Mouse (Mus musculus) testis, postnatal 14 days (tissue): ENCODE results near the gene Rasip1.
"Not testable (repeated sequence)": the region's sequence is repeated elsewhere in the genome, so short reads cannot be mapped to it uniquely, and the experiment has no call there.

Experiments used
- DNase-seq: peaks from one replicate; pipeline ENCODE4 v3.0.0; 2021; ENCODE audit warnings: low spot score

The Rasip1 gene

DNA sequence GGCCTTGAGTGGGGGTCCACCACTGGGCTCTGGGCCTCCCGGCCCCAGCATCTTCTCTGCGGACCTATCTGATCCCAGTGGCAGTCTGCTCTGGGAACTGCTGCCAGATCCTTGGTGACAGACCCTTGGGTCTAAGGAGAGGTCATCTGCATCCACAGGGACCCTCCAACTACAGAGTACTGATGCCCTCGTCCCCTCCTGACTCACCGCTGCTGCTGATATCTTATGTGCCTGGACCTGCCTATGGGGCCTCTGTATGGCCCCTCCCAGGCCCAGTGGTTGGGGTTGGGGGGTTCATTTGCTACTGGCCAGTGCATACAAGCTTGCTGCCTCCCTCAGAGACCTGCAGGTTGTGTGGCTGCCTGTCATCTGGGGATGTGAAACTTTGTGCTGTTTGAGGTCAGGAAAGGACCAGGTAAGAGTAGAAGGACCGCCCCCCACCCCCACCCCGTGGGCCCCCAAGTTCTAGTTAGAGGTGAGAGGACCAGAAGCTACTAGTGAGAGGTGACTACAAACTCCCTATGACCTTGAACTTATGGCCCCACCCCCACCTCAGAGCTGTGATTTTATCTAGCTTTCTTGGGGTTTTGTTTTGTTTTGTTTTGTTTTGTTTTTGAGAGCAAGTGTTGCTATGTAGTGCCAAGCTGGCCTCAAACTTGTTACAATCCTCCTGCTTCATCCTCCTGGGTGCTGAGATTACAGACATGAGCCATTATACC is 17.7 kb downstream of the Rasip1 start:
- DNase-seq: no peak

DNA sequence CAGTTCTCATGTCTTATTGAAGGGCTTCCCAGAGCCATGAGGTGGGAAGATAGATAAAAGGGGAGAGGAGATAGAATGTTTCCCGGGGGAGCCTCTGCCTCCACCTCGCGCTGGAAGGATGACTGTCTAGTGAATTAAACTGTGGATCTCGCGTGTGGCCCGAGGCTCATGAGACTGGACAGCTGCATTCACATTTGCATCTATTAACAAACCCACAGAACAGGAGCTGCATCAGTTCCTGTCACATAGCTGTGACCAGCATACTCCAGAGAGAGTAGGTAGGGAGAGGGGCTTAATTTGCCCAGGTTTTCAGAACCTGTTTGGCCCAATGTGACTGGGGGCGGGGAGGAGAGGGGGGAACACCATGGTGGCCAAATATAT is 18.3 kb downstream of the Rasip1 start:
- DNase-seq: no peak

DNA sequence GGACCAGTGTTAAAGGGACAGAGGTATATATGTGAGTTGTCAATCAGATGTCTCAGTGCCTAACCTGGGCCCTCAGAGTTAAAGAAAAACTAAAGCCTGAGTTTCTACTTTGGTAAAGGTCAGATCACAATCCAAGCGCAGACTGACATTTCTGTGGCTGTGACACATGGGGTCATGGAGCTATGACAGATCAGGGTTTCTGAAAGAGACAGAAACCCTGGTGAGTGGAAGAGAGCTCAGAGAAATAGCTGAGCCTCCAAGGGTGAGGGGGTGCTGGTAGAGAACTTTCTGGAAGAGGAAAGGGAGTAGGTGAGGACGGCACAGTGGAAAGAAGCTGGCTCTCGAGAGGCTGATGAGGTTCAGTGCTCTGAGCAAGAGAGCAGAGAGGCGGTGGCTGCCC is 19.4 kb downstream of the Rasip1 start:
- DNase-seq: no peak

DNA sequence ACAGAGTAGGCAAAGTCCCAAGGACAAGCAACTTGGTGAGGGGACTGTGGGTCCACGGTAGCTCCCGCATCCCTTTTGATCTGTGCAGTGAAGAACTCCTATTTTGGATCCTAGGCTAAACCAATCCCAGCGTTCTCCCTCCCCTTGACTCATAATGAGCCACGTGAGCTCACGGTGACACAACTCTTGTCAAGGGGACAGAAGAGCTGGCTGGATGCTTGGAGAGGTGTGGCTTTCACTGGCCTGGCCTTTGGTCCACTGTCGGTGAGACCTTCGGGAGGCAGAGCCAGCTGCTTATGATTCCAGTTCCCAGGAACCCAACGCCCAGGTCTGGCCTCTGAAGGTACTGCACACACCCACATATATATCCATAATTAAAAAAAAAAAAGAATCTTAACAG is 22.1 kb downstream of the Rasip1 start:
- DNase-seq: no peak

DNA sequence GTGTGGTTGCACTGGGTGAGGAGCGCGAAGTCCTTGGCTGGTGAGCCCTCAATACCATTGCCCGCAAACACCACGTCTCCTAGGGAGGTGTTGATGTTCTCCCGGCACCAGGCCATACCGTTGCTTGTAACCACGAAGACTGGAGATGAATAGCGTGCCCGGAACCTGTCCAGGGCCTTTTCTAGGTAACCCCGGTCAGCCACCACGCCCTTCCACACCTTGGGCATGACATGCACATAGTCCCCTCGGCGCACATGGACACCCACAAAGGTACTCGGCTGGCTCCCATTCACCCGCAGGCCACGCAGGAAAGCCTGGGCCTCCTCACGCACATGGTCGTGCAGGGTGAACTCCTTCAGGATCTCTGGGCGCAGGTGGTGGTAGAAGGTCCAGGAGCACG is 23.2 kb downstream of the Rasip1 start:
- DNase-seq: not testable (repeated sequence)

DNA sequence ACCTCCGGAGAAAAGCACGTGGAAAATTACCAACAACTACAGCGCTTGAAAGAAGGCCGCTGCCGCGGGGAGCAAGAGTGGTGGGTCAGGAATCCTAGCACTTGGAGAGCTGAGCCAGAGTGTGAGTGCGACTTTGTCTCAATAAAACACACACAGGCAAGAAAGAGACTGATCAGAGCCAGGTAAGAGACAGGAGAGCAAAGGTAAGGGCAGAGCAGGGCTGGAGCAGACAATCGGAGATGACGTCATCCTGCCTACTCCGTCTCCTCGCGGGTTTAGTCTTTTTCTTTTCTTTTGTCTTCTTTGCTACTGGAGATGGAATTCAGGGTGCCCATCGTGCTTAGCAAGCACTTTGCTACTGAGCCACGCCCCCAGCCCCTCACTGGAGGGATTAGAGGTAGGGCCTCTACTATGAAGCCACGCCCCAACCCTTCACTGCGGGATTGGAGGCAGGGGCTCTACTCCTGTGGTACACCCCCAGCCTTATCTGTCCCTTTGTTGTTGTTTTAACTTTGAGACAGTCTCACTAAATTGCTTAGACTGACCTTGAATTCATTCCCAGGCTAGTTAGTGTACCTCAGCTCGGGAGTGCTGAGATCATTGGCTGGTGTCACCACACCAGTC is 27.2 kb downstream of the Rasip1 start:
- DNase-seq: no peak

DNA sequence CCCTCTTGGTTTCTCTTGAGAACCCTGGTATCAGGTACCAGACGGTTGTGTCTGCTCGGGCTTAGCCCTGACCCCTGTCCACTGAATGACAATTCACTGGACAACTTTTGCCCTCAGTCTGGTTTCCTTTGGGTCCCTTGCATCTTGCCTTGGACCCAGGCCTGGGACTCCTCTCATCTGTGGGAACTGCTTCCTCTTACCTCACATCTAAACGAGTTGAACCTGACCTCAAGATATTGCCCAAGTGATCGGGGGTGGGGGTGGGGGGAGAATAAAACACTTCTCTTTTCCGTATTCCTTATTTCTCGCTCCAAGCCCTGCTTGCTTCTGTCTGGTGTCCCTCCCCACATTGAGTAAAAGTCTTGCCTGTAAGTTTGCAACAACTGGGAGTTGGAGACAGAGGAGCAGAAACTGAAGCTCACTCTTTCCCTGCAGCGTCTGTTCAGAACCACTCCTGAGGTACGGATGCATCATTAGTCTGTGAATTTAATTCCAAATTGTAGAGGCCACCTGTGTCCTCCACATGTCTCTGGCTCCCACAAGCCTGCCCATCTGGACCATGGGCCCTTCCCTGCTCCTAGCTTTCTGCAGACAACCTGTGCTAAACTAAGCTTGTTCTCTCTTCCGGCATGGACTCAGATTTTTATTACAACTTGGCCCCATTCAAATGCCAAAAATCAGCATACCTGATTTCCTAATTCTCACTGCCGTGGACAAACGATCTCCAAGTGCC is 33.6 kb downstream of the Rasip1 start:
- no peak for DNase-seq

DNA sequence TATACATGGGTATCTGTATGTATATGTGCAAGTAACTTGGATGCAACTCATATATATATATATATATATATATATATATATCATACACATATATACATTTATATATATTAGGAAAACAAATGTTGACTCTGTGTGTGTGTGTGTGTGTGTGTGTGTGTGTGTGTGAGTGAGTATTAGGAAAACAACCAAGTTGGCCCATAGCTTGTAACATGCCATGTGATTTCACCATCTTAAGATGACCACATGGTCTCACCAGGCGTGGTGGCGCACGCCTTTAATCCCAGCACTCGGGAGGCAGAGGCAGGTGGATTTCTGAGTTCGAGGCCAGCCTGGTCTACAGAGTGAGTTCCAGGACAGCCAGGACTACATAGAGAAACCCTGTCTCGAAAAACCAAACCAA is 34.4 kb downstream of the Rasip1 start:
- DNase-seq: not testable (repeated sequence)

DNA sequence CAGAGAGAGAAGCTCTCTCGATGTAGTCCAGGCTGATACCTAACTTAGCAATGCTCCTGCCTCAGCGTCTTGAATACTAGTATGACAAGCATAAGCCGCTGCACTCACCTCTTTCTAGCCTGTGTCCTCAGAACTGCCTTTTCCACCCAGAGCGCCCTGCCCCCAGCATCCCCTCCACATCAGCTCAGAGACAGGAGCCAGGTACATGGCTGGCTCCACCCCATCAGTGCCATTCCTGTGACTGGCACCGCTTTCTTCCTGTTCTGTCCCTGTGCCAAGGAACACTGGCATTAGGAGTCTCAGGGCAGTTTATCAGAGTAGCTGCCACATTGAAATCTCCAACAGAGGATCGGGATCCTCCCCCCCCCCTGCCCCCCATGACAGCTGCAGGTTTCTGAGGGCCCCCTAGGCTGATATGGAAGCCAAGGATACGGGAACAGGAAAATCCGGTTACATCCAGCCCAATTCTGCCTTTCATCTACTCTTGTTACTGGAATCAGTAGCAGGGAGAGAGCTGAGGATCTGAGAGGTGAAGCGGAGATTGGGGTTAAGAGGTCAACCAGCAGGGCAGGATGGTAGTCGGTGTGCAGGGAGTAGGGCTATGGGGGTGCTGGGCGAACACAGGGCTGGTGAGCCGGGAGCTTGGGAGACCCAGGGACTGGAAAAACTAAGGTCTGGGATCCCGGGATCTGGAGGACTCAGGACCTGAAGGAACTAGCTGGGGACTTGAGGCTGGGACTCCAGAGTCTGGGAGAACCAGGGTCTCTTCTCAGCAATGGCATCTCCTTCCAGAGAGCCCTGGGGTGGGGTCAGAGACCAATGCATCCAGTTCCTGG is 38.2 kb downstream of the Rasip1 start:
- no peak for DNase-seq

DNA sequence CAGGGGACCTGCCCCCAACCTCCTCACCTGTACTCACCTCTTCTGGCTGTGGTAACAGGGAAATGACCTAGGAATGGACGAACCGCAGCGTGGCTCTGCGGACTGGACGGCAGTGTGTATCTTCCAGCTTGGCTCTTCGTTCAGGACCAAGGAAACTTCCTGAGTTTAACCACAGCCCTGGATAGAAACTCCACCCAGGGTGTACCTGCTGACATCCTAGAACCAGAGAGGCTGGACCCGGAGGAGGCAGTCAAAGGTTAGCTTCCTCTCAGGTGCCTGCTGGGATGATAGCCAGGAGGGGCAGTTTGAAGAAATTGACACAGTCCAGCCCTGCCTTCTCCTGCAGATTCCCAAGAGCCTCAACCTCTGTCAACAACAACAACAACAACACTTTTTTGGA is 38.9 kb downstream of the Rasip1 start, which contains the start of gene Fut2:
TSS of gene Fut2 (minus strand) at position 234 of the 400 bp plus-strand sequence.
- no peak for DNase-seq

DNA sequence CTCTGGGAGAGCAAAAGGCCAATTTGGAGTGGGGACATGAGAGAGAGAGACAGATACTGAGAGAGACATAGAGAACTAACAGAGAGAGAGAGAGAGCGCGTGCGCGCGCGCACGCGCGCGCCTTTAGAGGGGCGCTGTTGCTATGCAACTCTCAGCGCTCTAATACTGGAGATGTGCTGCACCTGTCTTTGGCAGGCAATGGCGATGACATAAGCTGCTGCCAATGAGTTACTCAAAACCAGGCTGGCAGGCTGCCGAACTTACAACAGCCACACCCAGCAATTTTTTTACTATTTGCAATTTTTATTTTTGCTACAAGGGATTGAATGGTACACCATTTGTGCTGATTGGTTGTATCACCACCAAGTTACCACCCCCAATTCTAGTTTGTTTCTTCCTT is 40.5 kb downstream of the Rasip1 start:
- DNase-seq: no peak

DNA sequence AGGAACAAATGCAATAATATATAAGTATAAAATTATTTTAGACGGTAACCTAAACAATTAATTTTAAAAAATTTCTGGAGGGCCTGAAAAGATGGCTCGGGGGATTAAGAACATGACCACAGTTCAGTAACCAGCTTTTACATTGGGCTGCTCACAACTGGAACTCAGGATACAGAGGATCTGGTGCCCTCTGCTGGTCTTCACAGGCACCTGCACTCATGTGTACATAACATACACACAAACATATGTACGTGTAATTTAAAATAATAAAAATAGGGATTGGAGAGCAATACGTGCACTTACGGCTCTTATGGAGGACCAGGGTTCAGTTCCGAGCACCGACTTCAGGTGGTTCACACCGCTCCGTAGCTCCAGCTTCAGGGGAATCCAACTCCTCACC is 41.6 kb downstream of the Rasip1 start:
- no peak for DNase-seq

DNA sequence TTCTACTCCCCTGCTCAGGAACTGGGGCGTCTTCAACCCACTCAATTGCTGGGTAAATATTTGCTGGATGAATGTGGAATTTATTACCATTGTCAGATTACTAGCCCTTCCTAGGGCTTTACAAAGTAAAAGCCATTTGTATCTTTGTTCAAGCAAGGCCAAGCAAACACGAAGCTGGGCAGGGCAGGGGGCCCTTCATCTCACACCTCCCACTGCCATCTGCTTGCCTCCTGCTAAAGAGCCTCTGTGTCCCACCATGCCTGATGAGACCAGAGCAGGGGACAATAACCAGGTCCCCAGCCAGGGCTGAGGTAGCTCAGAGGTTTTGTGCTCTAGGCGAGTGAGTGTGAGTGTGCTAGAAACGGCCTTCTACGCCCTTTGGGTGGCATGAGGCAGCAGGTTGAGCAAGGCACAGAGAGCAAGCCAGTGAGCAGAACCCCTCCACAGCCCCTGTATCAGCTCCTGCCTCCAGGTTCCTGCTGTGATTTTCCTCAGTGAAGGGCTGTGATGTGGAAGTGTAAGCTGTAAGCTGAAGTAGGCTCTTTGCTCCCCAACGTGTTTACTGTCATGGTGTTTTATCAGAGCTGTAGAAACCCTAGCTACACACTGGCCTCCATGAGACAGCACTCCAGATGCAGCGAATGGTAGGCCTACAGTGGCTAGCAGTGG is 50.5 kb downstream of the Rasip1 start:
- no peak for DNase-seq

DNA sequence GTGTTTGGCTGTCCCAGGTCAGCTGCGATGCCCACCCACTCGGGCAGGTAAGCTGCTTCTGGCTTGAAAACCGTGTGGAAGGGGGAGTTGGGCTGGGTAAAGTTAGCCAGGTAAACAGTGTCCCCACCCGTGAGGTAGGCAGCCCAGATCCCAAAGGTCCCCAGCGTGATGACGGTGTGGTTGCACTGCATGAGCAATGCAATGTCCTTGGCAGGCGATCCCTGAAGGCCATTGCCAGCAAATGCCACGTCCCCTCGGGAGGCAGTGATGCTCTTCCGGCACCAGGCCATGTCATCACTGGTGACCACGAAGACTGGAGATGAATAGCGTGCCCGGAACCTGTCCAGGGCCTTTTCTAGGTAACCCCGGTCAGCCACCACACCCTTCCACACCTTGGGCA is 51.2 kb downstream of the Rasip1 start:
- DNase-seq: no peak

DNA sequence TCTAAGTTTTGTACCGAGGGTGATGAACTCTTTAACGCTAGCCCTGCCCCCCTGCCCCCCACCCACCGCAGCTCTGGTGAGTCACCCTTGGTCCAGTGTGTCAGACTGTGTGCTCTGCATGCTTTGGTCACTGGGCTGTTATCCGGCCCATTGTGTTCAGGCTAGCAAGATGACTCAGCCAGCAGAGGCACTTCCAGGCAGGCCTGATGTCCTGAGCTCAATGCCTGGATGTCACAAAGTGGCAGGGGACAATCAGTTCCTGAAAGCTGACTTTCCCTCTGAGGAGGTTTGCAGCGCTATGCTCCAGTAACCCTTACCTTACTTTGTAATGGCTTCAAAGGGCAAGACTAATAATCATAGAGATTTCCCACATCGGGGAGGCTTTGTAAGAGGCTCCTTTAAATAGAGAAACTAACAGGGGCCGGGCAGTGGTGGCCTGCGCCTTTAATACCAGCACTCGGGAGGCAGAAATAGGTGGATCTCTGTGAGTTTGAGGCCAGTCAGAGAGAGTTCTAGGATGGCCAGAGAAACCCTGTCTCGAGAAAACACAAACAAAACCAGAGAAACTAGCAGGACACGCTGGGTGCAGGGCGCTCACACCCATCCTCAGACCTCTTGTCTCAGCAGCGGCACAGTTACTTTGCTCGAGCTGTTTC is 52.8 kb downstream of the Rasip1 start:
- DNase-seq: no peak

DNA sequence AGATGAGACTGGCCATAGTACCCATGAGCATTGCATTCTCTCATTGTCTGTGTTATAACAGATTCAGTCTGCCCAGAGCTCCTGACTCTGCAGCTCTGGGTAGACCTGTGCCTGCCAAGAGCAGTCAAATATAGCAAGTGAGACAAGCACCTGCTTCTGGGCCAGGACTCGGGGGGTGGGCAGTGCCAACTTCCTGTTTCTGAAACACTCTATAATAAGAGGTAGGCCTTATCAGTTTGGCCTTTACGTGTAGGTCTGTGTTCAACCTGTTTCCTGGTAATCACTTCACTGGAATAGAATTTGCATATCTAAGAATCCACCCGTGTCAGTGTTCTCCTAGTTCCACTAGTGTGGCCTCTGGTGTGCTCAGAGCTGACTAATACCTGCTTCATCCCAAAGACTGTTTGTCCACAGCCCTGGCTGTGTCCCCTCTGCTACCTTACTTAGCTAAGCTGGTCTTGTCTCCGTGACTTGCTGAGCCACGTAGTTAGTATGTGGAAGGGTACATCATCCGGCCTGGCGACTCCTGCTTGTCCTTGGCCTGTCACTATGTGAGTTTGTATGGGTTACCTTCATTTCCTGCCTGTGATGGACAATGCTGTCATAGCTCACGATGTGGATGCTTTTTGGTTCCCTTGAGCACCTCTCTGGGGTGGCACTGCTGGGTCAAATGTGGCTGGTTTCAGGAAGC is 53.9 kb downstream of the Rasip1 start:
- no peak for DNase-seq

DNA sequence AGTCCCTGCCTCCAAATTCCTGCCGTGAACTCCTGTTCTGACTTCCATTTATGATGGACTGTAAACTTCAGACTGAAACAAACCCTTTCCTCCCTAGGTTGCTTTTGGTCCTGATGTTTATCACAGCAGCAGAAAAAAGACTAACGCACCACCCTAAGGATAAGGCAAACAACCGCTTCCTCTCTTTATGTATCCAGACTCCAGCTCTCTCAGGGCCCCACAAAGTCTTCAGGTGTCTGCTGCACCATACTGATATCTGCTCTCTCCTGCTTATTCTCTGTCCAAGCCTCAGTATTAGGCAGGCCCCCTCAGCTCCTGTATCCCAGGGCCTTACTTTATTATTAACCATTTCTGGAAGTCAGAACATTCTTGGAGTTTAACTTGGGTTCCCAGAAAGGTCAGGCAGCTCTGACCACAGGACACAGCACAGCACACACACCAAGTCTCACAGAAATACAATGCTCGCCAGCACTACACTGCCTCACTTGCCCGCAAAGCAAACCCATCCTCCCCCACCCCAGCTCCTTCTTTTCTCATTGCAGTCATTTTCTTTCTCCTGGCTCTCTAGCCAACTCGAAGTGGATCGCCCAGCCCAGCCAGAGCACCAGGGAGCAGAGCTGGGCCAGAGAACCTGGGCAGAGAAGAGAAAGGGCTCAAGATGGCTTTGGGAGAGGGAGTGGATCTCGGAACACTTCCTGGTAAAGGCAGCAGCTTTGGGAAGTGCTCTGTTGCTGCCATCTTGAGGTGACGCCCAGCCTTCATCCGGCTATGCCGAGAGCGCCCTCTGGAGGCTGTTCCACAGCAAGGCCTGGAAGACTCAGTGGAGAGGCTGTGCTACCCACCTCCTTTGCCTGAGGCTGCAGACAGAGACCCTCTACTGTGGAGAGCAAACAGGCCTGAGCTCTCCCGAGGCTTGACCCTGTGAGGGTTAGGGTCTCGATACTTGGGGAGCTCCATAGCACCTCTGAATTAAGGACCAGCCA is 55.1 kb downstream of the Rasip1 start:
- peak; percentile 75 for DNase-seq

DNA sequence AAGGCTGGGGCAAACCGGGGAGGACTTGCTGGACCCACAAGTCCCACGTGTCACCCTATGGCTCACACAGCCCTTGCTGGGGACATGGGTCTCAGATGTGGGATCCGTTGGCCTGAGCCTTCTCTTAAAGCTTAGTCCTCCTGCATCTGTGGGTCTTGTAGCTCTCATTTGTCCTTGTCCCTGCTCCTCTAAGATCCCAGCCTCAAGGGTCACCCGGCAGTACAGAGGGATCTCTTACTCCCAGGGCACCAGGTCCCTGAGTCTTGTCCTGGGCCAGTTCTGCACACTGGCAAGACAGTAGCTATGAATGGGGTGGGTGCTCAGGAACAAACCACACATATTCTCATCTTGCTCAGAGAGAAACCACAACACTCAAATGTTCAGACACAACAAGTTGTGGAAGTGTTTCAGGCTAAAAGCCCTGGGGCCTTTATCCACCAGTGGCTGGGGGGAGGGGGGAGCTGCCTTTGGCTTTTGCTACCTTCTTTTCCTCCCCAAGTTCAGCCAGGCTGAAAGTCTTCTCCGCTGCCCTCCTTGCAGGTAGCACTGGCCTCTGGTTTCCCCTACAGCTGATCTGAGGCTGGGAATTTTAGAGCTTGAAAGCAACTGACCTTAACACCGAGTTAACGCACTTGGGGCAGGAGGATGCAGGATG is 56.2 kb downstream of the Rasip1 start, which contains the start of gene Ntn5:
TSS of gene Ntn5 (plus strand) at position 627 of the 655 bp plus-strand sequence.
- DNase-seq: no peak

DNA sequence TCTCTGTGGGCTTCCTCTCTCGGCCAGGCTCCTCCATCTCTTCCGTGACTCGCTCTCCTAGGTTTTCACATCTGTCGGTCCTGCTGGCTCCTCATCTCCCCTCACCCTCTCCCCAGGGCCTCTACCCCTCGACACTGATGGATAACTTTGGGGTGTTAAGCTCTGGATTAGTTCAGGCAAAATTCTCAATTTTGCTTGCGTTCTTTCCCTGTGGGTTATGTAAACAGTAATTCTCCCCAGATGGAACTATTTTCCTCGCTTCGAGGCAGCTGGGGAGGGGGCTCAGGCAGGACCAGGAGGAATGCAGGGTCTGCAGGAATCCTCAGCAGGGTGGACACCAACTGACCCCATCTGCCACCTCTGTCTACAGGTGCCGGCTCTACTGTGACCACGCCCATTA is 58.5 kb downstream of the Rasip1 start:
- no peak for DNase-seq
